Mouse (Mus musculus) midbrain, postnatal 0 days (tissue): ENCODE results near the gene Rbm34. TPM values are rescaled to one million over a fixed set of nuclear protein-coding genes. Genes with fewer than 3 reads are reported as not detected.

Experiments used
- ATAC-seq: fragments of 200-750 bp; cut with Nextera tagmentation; 2 replicates; pipeline ENCODE4 v1.8.0; 2017; ENCODE audit warnings: moderate number of reproducible peaks, mild to moderate bottlenecking, moderate TSS enrichment, moderate library complexity; ENCODE audit not compliant: low FRiP score
- DNase-seq: peaks from one replicate; pipeline ENCODE4 v3.0.0-alpha.2; 2015; ENCODE audit warnings: low spot score
- H3K27ac ChIP-seq: fragments of 300-500 bp; sonication (generic); 2 replicates; pipeline ENCODE4 v1.5.1; 2014; ENCODE audit warnings: low read depth, mild to moderate bottlenecking, low read length, mixed read lengths
- H3K27me3 ChIP-seq: fragments of 300-500 bp; sonication (generic); 2 replicates; pipeline ENCODE4 v1.6.1; 2014; ENCODE audit warnings: low read length, control low read depth, mixed read lengths; ENCODE audit not compliant: insufficient read depth
- H3K36me3 ChIP-seq: fragments of 300-500 bp; sonication (generic); 2 replicates; pipeline ENCODE4 v1.6.1; 2014; ENCODE audit warnings: low read length, control low read depth, mixed read lengths; ENCODE audit not compliant: insufficient read depth
- H3K4me1 ChIP-seq: fragments of 300-500 bp; sonication (generic); 2 replicates; pipeline ENCODE4 v1.6.1; 2014; ENCODE audit warnings: mild to moderate bottlenecking, control low read depth, antibody characterized with exemption, low read length, mixed read lengths; ENCODE audit not compliant: insufficient read depth
- H3K4me2 ChIP-seq: fragments of 300-500 bp; sonication (generic); 2 replicates; pipeline ENCODE4 v1.6.1; 2014; ENCODE audit warnings: low read depth, mild to moderate bottlenecking, low read length, mixed read lengths; ENCODE audit not compliant: poor library complexity, severe bottlenecking
- H3K4me3 ChIP-seq: fragments of 300-500 bp; sonication (generic); 2 replicates; pipeline ENCODE4 v1.5.1; 2014; ENCODE audit warnings: low read depth, mild to moderate bottlenecking, low read length, moderate library complexity
- H3K9ac ChIP-seq: fragments of 300-500 bp; sonication (generic); replicated peaks from 2 replicates; pipeline ENCODE4 v1.6.1; 2014; ENCODE audit warnings: mild to moderate bottlenecking, low read length, moderate library complexity, mixed read lengths; ENCODE audit not compliant: poor library complexity, severe bottlenecking
- H3K9me3 ChIP-seq: fragments of 300-500 bp; sonication (generic); 2 replicates; pipeline ENCODE4 v1.6.1; 2016; ENCODE audit warnings: low read length, control low read depth
- CTCF ChIP-seq: IDR thresholded peaks from 2 replicates; pipeline ENCODE4 v1.5.1; 2016; ENCODE audit warnings: antibody characterized with exemption, mild to moderate bottlenecking
- WGBS: fragments of 180-500 bp; shearing (Covaris S2); extraction: QIAGEN DNeasy Blood & Tissue Kit; methylation state at CpG from one replicate; pipeline ENCODE4 v1.1.7; 2014; 5-methylcytosine and 5-hydroxymethylcytosine counted together
- polyA plus RNA-seq: library from polyadenylated mRNA; unstranded; fragments of >200 nt; fragmentation: Nextera tagmentation; extraction: Ambion mirVana; gene quantifications from 2 replicates; pipeline ENCODE4 v1.2.1, GENCODE M21; 2015
- total RNA-seq: library from RNA; depleted of rRNA; stranded (reverse); fragments of >200 nt; gene quantifications from 2 replicates; pipeline ENCODE4 v1.2.3, GENCODE M21; 2014

The Rbm34 gene
- total and polyA plus RNA-seq, 2 experiments from 2014 or later = 16.2 to 32.7 TPM

DNA sequence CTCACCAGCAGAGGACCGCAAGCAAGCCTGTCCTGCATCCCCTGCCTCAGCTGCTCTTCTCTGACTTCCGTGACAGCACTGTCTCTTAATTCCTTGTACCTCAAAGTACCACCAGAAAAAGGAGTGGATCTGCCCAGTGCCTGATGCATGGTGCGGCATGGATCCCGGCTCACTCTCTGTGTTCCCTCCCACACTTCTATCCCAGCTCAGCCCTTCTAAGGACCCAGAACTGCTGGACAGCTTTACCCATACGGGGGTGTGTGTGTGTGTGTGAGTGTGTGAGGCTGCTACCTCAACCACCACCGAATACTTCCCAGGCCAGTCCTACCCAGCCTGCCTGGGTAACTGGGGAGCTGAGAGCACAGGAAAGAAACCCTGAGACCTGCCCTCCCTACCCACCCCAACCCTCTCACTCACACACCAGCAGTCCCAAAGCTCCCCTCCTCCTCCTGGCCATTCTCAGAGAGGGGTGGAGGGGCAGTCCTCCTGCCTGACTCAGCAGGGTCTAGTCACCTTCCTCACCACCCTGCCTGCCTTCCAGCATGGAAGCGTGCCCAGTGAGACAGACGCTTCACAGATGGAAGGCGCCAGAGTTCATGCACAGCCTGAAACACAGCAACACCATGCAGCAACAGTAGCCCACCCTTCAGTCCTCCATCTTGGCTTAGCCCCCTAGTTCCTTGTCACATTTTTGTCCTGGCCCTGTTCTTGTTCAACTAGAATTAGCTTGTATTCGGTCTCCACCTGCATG is 41.9 kb downstream of the Rbm34 start:
- DNase-seq (no peak), ATAC-seq (no peak)
- Histone ChIP-seq H3K4me3 (no peak overlapping the region), H3K36me3 (peaks cover 22% of the 10 kb centered on the region), H3K4me2 (no peak overlapping the region), H3K27ac (no peak overlapping the region), H3K27me3 (no peaks in the 10 kb centered on the region), H3K9me3 (no peaks in the 10 kb centered on the region), H3K4me1 (no peaks in the 10 kb centered on the region), H3K9ac (no peak overlapping the region)
- TF ChIP-seq CTCF = no peak
- 88% methylated on average over 10 of the region's 10 CpGs for WGBS

DNA sequence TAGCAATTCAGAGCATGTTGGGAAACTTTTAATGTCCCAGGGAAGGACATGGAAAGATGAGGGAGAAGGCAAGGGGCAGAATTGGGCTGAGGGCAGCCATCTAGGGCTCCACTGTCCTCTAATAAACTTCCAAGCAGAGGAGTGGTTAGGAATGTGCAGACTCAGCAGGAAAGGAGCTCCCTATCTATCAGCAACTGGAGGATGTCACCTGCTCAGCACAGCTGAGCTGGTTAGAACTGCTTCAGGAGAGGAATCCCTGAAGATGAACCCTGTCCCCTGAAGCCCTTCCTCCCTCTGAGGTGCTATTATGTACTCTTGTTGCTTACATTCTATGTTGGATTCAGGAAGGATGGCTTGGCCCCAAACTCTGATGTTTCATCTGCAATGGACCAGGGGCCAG is 42.8 kb downstream of the Rbm34 start:
- no peak for TF ChIP-seq CTCF
- no peak overlapping the region for H3K9ac ChIP-seq
- DNase-seq = no peak

DNA sequence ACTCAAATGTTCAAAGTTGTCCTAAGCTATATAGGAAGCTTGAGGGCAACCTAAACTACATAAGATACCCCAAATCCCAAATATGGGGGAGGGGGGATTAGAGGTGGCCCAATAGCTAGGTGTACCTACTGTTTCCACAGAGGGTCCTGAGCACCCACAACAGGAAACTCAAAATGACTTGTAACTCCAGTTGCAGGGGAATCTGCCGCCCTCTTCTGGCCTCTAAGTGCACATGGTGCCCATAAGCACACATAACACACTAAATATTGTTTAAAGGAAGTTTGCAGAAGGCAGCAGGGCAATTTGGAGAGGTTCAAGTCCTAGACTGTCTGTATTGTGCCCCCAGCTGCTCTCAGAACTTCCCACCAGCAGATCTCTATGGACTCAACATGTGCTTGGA is 43.8 kb downstream of the Rbm34 start:
- H3K9me3 ChIP-seq = no peaks in the 10 kb centered on the region
- ATAC-seq = no peak
- peak; percentile 51 for DNase-seq
- H3K27me3 ChIP-seq = no peaks in the 10 kb centered on the region
- H3K4me2 ChIP-seq = no peak overlapping the region
- H3K9ac ChIP-seq = no peak overlapping the region
- 54% methylated on average over 1 of the region's 1 CpGs for WGBS
- H3K27ac ChIP-seq = no peak overlapping the region
- H3K36me3 ChIP-seq = peaks cover 8% of the 10 kb centered on the region
- H3K4me1 ChIP-seq = no peaks in the 10 kb centered on the region
- no peak overlapping the region for H3K4me3 ChIP-seq
- TF ChIP-seq CTCF = peak; percentile 78

More for the DNA sequence above, 42.8 kb downstream of the Rbm34 start:
- no peak for ATAC-seq
- Histone ChIP-seq H3K27ac (no peak overlapping the region), H3K4me1 (no peaks in the 10 kb centered on the region), H3K4me2 (no peak overlapping the region), H3K9me3 (no peaks in the 10 kb centered on the region), H3K27me3 (no peaks in the 10 kb centered on the region), H3K36me3 (peaks cover 16% of the 10 kb centered on the region), H3K4me3 (no peak overlapping the region)

DNA sequence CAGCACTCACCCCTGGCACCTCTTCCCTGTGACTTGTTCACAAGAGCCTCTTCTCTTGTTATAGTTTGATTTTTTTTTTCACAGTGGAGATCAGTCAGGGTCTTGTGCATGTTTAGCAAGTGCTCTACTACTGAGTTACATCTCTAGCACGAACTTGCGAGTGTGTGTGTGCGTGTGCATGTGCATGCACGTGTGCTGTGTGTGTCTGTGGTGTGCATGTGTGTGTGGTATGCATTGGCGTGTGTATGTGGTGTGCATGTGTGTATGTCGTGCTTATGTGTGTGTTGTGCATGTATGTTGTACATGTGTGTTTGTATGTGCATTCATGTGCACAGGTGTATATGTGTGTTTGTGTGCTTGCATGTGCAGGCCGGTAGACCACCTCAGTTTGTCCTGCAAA is 47.9 kb downstream of the Rbm34 start:
- no peak for DNase-seq
- no peaks in the 10 kb centered on the region for H3K27me3 ChIP-seq
- no peak overlapping the region for H3K9ac ChIP-seq
- H3K4me2 ChIP-seq = no peak overlapping the region
- no peak overlapping the region for H3K4me3 ChIP-seq
- no peaks in the 10 kb centered on the region for H3K4me1 ChIP-seq
- H3K36me3 ChIP-seq = no peaks in the 10 kb centered on the region
- ATAC-seq = no peak
- H3K9me3 ChIP-seq = no peaks in the 10 kb centered on the region
- 95% methylated on average over 7 of the region's 7 CpGs for WGBS
- TF ChIP-seq CTCF = no peak
- no peak overlapping the region for H3K27ac ChIP-seq

DNA sequence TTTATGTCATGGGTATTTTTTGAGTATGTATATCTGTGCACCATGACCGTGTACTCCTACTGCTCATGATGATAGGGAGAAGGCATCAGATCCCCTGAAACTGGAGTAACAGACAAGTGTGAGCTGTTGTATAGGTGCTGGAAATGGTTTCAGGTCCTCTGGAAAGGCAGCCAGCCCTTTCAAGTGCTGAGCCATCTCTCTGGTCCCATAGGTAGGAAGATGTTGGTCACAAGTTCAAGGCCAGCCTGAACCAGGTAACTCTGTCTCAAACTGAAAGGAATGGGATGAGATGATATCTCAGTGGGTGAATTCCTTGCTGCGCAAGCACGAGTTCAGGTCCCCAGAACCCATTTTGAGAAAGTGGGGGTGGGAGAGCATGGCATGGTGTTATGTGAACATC is 49.4 kb downstream of the Rbm34 start:
- DNase-seq (no peak), ATAC-seq (no peak)
- WGBS = 86% methylated on average over 3 of the region's 3 CpGs
- no peak overlapping the region for H3K4me3 ChIP-seq
- H3K27me3 ChIP-seq = no peaks in the 10 kb centered on the region
- TF ChIP-seq CTCF = no peak
- no peak overlapping the region for H3K27ac ChIP-seq
- H3K36me3 ChIP-seq = no peaks in the 10 kb centered on the region
- H3K4me2 ChIP-seq = no peak overlapping the region
- no peak overlapping the region for H3K9ac ChIP-seq
- no peaks in the 10 kb centered on the region for H3K4me1 ChIP-seq
- no peaks in the 10 kb centered on the region for H3K9me3 ChIP-seq

DNA sequence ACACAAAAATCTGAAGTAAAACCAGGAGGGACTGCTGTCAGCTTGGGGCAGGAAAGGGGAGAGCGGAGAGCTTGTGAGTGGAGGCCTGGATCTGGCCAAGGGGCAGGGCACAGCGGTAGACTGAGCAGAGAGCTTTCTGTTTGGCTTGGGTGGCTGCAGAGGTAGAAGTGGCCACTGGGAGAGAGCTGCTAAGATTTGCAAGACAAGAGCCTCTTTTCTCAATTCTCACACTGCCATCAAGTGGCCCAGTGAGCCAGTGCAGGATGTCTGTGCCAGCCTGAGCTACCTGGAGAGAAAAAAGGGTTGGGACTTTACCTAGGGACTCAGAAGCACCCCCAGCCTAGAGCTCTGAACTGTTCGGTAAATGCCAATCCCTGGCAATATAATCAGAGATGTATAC is 50.0 kb downstream of the Rbm34 start:
- Histone ChIP-seq H3K36me3 (no peaks in the 10 kb centered on the region), H3K4me1 (no peaks in the 10 kb centered on the region), H3K9ac (0 out of 2 replicates have a peak overlapping the region, but pooled peaks have one; percentile 24), H3K27me3 (no peaks in the 10 kb centered on the region), H3K27ac (no peak overlapping the region), H3K9me3 (no peaks in the 10 kb centered on the region), H3K4me2 (no peak overlapping the region), H3K4me3 (no peak overlapping the region)
- 14% methylated on average over 3 of the region's 3 CpGs for WGBS
- TF ChIP-seq CTCF = peak; percentile 94
- peak; percentile 89 for DNase-seq
- ATAC-seq = peak; percentile 86
